Mouse (Mus musculus) gastrocnemius, adult 2 months (tissue): ENCODE data around the gene Lias. TPM values are rescaled to one million over a fixed set of nuclear protein-coding genes. Genes with fewer than 3 reads are reported as not detected.

Experiments used
- DNase-seq: peaks from one replicate; pipeline ENCODE4 v3.0.0; 2022
- H3K27ac ChIP-seq: fragments of 200-600 bp; 2 replicates; pipeline ENCODE4 v1.8.1; 2022; ENCODE audit warnings: mild to moderate bottlenecking
- H3K4me3 ChIP-seq: fragments of 200-600 bp; 2 replicates; pipeline ENCODE4 v1.8.1; 2022; ENCODE audit warnings: mild to moderate bottlenecking, moderate library complexity
- CTCF ChIP-seq: fragments of 200-600 bp; IDR thresholded peaks from 2 replicates; pipeline ENCODE4 v1.8.1; 2022; ENCODE audit warnings: antibody characterized with exemption, mild to moderate bottlenecking, moderate library complexity
- intact Hi-C: fragments of 180-260 bp; cut with DNase I; formaldehyde crosslinking; loops from one replicate; pipeline ENCODE4 v1.15.1; 2025
- long read RNA-seq, 2 experiments: library from polyadenylated mRNA; stranded (forward); transcript quantifications; one replicate each; pipeline ENCODE4 v2.0.0; 2021
- total RNA-seq, 2 experiments: library from RNA; stranded (reverse); gene quantifications; 2 replicates each; pipeline ENCODE4 v1.2.3; 2021

Lias gene
- 10 to 100 TPM; 38.8 to 41.3 TPM for total RNA-seq
- long read RNA-seq, experiment 1, transcript Lias-202 (11 exons, 1,668 nt), result major isoform, 44 of 55 reads
- long read RNA-seq, experiment 1, partial matches to known transcripts, result 8 of 55 reads
- long read RNA-seq, experiment 1, other reads (novel, unspliced or antisense), result 1 of 55 reads
- long read RNA-seq, experiment 2, transcript Lias-202 (11 exons, 1,668 nt), result major isoform, 39 of 52 reads
- long read RNA-seq, experiment 2, partial matches to known transcripts, result 9 of 52 reads
- long read RNA-seq, experiment 2, other reads (novel, unspliced or antisense), result 1 of 52 reads

DNA sequence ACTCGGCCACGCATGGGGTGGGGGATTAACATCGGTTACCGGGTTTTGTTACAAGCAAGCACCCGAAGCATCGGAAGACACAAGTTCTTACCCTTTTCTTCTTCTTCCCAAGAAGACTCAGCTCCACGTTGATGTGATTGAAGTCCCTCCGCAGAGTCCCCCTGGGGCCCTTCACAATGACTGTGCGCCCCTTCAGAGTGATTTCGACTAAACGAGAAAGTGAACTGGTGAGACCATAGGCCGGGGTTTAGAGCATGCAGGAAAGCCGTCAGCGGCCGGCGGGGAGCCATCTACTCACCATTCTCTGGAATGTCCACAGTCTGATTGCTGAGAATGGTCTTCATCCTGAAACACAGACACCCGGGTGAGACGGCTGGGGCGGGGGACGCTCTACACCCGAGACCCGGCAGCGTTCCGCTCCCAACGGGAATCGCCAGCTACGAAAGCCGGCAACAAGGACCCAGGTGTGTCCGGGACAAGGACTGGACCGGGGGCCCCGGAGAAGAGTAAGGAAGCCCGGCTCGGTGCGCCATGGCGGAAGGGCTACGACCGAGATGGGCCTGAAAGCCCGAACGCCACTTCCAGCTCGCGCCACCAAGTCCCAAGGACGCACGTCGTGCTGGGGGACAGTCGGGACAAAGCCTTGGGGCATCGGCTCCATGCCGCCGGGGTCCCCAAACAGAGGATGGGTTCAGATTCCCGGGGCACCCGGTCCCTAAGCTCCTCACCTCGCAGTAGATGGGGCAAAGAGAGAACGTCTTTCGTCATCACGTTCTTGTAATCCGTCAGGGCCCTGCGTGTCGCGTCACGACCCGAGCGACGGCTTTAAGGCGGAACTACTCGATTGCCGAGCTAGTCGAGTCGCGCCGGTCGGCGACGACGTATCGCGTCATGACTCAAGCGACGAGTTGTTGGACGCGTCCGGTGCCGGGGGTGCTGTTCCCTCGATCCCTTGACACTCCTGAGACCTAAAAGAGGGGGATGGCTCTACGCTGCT, at the start of gene Lias, which contains the start of gene Rpl9:
Gene Lias, plus strand, starts transcription at position 850 of the 997 bp plus-strand sequence.
Gene Rpl9, minus strand, starts transcription at position 797 of the 997 bp plus-strand sequence.
- intact Hi-C loops, result loop anchor here (1.0 to 5.0 kb wide), 2 partner anchors 56 to 101 kb away; partner anchors contain the start of genes Gm43552 and Rfc1
- no peak for TF ChIP-seq CTCF
- peak; percentile 99 for DNase-seq
- H3K27ac ChIP-seq, result peak within 1 kb of the TSS; percentile 96
- H3K4me3 ChIP-seq, result peak within 1 kb of the TSS; percentile 93

DNA sequence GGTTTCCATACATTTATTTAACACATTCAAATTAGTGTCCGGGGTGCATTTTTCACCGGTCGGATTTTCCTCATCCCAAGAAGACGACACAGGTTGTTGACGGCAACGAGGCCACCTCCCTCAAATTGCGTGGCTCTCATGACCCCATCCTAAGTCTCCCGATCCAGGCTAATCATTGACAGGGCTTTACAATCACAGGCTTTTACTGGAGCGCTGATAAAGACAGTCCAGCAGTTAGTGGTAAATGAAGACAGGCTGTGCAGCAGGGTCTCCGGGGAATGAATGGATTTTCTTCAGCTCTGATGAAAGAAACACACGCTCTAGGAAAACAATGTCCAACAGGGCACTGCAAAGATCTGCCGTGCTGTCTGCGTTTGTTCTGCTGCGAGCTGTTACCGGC, 43.1 kb upstream of the Lias start, which contains the start of gene Klb:
Gene Klb, plus strand, starts transcription at position 147 of the 400 bp plus-strand sequence.
- no peak for DNase-seq
- Histone ChIP-seq H3K4me3 (no peak within 1 kb of the TSS), H3K27ac (no peak within 1 kb of the TSS)
- intact Hi-C loops, result no loop called here
- no peak for TF ChIP-seq CTCF

DNA sequence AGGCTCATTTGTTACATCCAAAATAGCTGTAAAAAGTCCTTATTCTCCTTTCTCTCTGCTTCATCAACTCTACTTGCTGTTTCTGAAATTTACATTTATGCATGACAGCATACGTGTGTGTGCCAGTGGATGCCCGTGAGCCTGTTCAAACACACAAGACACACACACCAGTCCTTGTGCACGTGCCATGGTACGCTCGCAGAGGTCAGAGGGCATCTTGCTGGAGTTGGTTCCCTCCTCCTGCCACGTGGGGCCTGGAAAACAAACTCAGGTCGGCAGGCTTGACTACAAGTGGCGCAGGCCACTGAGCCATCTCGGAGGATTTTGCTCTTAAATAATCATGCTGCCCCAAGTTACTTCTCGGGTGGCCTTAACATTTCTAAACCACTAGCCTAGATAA, 40.8 kb upstream of the Lias start:
- no peak for DNase-seq
- intact Hi-C loops, result no loop called here
- no peak for TF ChIP-seq CTCF
- H3K27ac ChIP-seq, result no peak overlapping the region
- no peak overlapping the region for H3K4me3 ChIP-seq

DNA sequence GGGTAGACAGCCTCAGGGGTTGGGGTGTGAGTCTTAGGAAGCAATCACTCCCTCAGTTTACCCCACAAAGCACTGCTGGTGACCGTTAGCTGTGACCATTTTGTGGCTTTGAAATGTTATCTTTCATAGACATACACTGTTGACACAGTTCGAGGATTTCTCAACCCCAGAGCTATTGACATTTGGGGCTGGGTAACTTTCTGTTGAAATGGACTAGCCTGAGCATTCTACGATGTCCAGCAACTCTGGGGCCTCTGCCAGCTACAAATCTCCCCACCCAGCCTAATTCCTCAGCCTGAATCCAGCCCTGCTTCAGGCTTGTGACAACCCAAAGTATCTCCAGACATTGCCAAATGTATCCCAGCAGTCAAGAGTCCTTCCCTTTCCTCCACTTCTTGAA, 37.2 kb upstream of the Lias start:
- no peak overlapping the region for H3K4me3 ChIP-seq
- DNase-seq, result no peak
- no peak overlapping the region for H3K27ac ChIP-seq
- TF ChIP-seq CTCF, result no peak
- intact Hi-C loops, result no loop called here

DNA sequence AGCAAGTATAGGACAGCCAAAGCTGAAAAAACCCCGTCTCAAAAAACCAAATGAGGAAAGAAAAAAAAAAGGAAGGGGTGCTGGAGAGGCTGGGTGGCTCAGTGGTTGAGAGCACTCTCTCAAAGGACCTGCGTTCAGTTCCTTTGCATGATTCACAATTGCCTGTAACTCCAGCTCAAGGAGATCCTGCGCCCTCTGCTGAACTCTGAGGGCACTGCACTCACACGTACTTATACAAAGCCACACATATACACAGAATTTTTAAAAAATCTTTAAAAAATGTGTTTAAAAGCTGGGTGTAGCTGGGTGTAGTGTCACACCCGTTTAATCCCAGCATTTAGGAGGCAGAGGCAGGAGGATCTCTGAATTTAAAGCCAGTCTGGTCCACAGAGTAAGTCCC, 36.3 kb upstream of the Lias start:
- peak; percentile 12; the same call in 1 of the 2 replicates for TF ChIP-seq CTCF
- DNase-seq, result no peak
- Histone ChIP-seq H3K27ac (no peak overlapping the region), H3K4me3 (no peak overlapping the region)
- intact Hi-C loops, result no loop called here

DNA sequence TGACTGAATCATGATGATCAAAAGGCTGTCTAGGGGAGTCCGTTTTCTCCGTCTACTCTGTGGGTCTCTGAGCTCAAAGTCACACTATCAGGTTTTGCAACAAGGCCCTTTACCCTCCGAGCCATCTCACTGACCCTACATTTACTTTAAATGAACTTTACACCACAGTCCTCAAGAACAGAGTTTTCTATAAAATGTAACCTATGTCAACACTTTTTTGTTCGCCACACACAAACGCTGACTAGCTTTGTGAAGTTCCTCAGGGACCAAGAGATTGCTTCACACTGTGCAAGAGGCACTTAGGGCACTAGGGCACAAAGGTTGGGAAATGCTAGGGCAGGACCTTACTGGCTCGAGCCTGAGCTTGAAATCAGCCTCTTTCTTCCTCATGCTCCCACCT, 34.4 kb upstream of the Lias start:
- H3K27ac ChIP-seq, result no peak overlapping the region
- TF ChIP-seq CTCF, result no peak
- intact Hi-C loops, result no loop called here
- no peak for DNase-seq
- H3K4me3 ChIP-seq, result no peak overlapping the region

DNA sequence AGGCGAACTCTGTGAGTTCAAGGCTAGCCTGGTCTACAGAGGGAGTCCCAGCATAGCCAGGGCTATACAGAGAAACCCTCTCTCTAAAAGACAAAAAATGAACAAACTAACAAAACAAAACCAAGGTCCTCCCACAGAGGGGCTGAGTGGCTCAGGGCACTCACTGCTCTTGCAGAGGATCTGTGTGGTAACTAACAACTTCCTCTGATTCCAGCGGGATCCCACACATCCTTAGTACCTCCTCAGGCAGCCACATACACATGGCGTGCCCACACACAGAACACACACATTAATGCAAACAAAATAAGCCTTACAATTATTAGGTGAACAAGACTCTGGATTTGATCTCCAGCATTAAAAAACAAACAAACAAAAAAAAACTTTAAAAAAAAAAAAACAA, 33.5 kb upstream of the Lias start:
- no peak overlapping the region for H3K4me3 ChIP-seq
- no peak for TF ChIP-seq CTCF

DNA sequence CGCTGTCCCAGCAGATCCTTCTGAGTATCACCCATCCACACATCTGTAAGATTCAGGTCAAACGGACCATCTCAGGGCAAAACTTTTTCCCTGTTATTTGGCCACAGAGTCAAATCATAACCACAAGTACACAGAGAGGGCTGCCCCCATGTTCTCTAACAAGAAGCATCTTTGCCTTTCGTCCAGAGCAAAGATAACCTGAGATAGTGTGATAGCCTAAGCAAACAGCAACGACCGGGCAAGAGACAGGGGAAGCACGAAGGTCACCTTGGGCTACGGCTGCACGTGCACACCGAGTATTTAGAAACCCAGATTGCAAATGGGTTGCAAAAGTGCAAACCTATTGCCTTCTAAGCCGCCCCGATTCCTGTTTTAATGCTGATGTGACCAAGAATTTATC, 23.5 kb upstream of the Lias start:
- DNase-seq, result no peak
- TF ChIP-seq CTCF, result no peak
- H3K4me3 ChIP-seq, result no peak overlapping the region
- intact Hi-C loops, result no loop called here
- no peak overlapping the region for H3K27ac ChIP-seq

More for the DNA sequence above, 33.5 kb upstream of the Lias start:
- intact Hi-C loops, result no loop called here
- no peak for DNase-seq
- no peak overlapping the region for H3K27ac ChIP-seq

DNA sequence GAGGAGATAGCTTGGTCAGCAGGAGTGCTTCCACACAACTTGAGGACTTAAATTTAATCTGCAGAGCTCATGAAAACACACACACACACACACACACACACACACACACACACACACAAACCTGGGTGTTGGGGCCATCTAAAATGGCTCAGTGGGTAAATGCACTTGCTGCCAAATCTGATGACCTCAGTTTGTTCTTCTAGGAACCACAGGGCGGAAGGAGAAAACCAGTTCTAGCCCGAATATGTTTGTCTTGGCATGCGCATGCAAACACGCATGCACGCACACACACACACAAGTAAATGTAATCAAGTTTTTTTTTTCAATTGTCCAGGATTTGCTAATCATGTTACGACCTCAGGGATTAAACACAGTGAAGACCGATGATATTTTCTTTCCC, 19.7 kb upstream of the Lias start:
- no peak overlapping the region for H3K4me3 ChIP-seq
- intact Hi-C loops, result no loop called here
- DNase-seq, result no peak
- TF ChIP-seq CTCF, result no peak
- H3K27ac ChIP-seq, result no peak overlapping the region

DNA sequence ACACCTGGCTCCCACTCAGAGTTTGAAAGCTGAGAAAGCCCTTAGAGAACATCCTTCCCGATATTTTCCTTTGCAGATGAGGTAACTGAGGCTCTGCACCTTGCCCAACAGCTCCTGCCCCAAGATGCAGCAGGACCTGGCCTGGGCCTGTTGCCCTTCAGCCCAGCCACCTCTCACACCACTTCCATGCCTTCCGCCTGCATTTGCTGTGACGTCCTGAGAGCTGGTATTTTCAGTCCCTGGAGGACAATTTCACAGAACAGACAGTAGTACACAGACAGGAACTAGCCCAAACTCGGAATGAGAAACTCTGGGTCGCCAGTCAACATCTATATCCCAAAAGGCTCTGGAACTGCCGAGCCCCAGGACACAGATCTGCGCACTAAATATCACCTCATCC, 16.6 kb upstream of the Lias start:
- no peak for DNase-seq
- TF ChIP-seq CTCF, result no peak
- Histone ChIP-seq H3K27ac (no peak overlapping the region), H3K4me3 (no peak overlapping the region)
- intact Hi-C loops, result no loop called here

DNA sequence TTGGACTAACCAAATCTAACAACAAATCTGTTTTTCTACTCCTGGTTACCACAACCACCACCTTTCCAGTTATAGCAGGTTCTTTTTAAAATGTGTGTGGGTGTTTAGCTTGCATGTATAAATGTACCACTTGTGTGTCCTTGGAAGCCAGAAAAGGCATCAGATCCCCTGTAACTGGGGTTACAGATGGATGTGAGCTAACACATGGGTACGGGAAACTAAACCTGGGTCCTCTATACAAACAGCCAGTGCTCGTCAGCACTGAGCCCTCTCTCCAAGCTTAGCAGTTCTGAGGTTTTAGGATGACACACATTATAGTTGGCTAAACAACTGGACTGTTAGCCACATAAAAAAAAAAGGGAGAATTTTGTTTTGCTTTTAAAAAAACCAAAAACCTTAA, 5.6 kb upstream of the Lias start:
- DNase-seq, result no peak
- Histone ChIP-seq H3K4me3 (no peak overlapping the region), H3K27ac (no peak overlapping the region)
- TF ChIP-seq CTCF, result no peak
- intact Hi-C loops, result no loop called here

DNA sequence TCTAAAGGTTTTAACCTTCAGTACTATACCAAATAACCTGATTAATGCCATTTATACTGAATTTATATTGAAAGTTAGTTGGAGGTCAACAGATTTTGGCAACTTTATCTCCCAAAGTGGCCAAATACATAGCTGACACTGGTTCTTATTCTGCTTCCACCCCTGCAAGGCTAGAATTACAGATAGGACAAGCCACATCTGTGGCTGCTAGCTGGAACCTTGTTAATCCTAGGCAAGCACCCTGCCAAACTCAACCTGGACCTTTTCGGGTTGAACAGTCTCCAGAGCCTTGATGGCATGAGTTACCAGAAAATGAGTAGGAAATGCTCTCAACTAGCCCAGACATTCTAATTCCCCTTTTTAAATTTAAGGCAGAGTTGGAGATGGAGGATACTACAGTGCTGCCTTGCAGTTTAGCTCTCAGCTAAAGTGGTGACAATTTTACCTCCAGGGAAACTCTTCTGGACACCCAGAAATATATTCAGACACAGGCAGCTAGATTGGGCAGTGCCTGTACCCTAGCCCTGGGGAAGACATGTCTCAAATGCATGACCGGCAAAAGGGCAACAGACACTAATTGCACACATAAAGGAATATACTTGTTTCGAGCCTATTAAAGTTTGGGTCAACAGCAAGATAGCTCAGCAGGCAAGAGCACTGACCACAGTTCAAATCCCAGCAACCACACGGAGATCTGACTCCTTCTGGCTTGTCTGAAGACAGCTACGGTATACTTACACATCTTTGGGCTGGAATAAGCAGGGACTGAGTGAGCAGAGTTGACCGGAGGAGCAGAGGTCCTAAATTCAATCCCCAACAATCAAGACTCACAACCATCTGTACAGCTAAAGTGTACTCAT, 4.1 kb upstream of the Lias start:
- TF ChIP-seq CTCF, result no peak
- intact Hi-C loops, result no loop called here
- Histone ChIP-seq H3K4me3 (no peak overlapping the region), H3K27ac (no peak overlapping the region)
- no peak for DNase-seq
